Mouse (Mus musculus) left cerebral cortex, postnatal 4 days (tissue): Measurements from ENCODE around the gene Klf3. TPM values are rescaled to one million over a fixed set of nuclear protein-coding genes. Genes with fewer than 3 reads are reported as not detected.

Experiments
- DNase-seq: peaks from one replicate; pipeline ENCODE4 v3.0.0-alpha.2; 2022
- intact Hi-C: fragments of 180-260 bp; cut with DNase I; formaldehyde crosslinking; loops from one replicate; pipeline ENCODE4 v1.15.1; 2025
- total RNA-seq, 2 experiments: library from RNA; stranded (reverse); gene quantifications; 2 replicates each; pipeline ENCODE4 v1.2.3; 2021

Klf3 gene
- total RNA-seq, result 10 to 100 TPM; 29.4 to 32.5 TPM

DNA sequence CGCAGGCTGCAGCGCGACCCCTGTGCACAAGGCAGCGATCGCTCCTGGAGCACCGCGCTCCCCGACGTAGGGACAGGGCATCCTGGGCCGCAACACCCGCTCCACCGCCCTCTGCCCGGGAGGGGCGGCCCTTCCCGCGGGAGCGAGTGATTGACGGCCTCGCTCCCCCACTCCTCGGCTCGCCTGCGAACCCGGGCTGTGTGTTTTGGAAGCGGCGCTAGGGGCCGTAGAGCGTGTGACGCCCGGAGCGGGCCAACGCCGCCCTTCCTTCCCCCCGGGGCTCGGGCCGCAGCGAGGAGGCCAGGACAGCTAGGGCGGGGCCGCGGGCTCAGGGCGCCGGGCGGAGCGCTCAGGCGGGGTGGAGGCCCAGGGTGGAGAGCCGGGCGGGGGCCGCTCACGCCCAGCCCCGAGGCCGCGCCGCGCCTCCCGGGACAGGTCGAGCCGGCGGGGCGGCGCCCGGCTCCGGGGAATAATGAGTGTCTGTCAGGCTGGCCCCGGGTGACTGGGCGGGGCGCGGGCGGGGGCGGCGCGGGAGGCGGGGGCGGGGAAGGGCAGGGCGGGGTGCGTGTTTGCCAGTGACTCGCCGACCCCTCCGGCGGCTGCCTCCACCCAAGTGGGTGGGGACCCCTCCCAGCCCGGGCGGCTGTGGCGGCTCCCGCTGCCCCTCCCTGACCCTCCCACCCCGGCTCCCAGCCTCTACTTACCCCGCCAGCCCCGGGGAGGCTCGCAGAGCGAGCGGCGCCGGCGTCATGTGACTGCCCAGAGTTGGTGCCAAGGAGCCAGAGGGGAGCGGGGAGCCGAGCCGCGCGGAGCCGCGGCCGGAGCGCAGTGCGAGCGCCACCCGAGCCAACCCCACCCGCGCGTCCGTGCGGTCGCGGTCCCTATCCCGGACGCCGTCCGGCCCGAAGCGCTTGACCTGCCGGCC lies at the start of gene Klf3:
Klf3 (plus strand) TSS at position 594 of the 925 bp plus-strand sequence.
- DNase-seq, result peak; percentile 85
- intact Hi-C loops, result loop anchor here (5.0 to 10.0 kb wide), 3 partner anchors 98 to 296 kb away; no protein-coding TSS in a partner anchor

GRCm38 (mm10) chr5:64762295-64762694 lies 40.9 kb upstream of the Klf3 start:
- DNase-seq, result no peak
- intact Hi-C loops, result no loop called here

- intact Hi-C loops, result no loop called here
- DNase-seq, result no peak
Measured at GRCm38 (mm10) chr5:64764452-64764851, 38.7 kb upstream of the Klf3 start.

DNA sequence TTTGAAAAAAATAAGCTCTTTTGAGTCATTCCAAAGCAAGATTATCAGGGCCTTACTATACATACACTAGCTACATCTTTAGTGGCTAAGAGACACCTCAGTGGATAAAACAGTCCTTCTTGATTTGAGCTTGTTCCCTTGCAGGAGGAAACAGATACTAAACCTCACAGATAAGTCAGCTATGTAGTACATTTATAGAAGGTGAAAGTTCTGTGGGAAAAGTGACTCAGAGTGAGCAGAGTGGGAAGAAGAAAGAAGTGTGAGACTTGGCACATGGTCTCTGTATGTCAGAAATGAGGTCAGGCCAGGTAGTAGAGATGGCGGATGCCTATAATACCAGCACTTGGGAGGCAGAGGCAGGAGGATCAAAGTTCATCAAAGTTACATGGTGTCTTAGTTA lies 37.4 kb upstream of the Klf3 start:
- no peak for DNase-seq
- intact Hi-C loops, result no loop called here

DNA sequence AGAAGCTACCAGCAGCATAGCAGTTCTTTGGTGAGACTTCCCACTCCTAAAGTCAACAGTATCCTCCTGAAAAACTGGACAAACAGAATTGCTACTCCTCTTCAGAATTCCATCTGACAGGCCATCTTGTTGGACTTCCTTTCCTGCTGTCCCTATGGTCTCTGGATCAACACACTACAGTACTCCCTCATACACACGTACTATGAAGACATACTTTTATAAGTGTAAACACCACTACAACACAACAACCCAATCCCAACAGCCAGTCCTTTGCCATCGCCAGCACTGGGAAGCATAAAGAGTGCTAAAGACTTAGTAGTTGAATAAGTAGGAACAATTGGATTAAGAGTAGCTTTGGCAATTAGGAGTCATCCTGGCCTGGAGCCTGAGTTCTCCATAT lies 36.6 kb upstream of the Klf3 start:
- intact Hi-C loops, result no loop called here
- DNase-seq, result no peak

DNA sequence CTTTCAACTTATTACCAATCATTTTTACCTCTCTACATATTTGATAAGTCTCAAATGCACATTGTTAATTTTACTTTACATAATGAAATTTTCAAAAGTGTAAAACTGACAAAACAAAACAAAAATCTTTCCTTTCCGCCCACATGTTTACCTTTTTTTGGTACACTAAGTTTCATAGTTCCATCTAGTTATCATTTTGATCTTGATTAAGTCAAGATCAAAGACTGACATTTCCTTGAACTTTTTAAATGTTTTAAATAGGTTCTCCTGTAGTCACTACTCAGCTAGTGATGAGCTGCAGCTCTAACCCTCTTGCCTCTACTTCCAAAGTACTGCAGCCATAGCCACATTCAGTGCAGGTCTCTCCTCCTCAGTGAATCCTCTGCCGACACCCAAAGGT lies 31.6 kb upstream of the Klf3 start:
- DNase-seq, result no peak
- intact Hi-C loops, result no loop called here

DNA sequence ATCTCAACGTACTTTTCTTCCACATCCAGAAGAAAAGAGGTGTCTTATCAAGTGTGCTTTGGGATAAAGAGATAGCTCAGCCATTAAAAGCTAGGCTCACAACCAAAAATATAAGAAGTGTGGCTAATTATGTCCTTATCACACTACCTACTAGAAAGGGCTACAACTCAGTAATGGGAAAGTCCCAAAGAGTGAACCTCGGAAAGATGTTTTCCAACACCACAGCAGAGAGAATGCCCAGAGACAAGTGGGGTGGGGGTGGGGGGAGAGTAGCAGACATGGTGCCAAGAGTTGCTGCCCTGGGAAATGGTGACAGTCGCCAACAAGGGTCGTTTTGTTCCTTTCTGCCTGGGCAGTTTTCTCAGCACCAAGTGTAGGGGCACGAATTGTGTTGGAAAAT lies 25.0 kb upstream of the Klf3 start:
- no peak for DNase-seq
- intact Hi-C loops, result no loop called here

- intact Hi-C loops, result no loop called here
- no peak for DNase-seq
Measured at GRCm38 (mm10) chr5:64779285-64779684, 23.9 kb upstream of the Klf3 start.

- no peak for DNase-seq
- intact Hi-C loops, result no loop called here
Measured at GRCm38 (mm10) chr5:64780778-64781177, 22.4 kb upstream of the Klf3 start.

DNA sequence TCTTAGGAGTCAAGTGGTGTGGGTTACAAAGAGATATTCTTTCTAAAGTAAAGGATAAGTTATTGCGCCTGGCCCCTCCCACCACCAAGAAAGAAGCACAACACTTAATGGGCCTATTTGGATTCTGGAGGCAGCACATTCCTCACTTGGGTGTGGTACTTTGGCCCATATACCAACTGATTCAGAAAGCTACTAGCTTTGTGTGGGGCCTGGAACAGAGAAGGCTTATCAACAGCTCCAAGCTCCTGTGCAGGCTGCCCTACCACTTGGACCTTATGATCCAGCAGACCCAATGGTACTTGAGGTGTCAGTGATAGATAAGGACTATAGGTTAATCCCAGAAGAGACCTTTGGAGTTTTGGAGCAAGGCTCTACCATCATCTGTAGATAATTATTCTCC lies 15.0 kb upstream of the Klf3 start:
- intact Hi-C loops, result no loop called here
- no peak for DNase-seq

GRCm38 (mm10) chr5:64798209-64798608 lies 5.0 kb upstream of the Klf3 start:
- intact Hi-C loops, result no loop called here

DNA sequence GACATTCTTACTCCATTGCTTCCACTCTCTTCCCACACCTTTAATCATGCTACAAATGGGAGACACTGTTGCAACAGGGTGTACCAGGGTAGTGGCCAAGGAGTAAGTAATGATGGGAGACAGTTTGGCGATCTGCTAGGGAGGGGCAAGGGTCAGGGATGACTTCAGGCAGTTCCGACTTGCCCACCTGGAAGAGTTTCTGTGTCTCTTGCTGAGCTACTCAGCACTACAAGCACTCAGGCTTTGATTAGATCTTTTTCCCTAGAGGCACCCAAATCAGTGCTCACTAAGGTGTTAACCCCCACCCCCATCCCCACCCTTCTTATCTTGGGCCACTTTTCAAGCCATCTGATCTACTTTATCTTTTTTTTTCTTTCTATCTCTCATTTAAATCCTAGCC lies 1.6 kb upstream of the Klf3 start:
- intact Hi-C loops, result loop anchor here (5.0 to 10.0 kb wide), 3 partner anchors 97 to 294 kb away; no protein-coding TSS in a partner anchor
- DNase-seq, result no peak

More at GRCm38 (mm10) chr5:64798209-64798608, 5.0 kb upstream of the Klf3 start:
- DNase-seq, result no peak

GRCm38 (mm10) chr5:64802143-64802542 lies 1.0 kb upstream of the Klf3 start:
- intact Hi-C loops, result loop anchor here (5.0 to 10.0 kb wide), 3 partner anchors 97 to 295 kb away; no protein-coding TSS in a partner anchor
- no peak for DNase-seq

DNA sequence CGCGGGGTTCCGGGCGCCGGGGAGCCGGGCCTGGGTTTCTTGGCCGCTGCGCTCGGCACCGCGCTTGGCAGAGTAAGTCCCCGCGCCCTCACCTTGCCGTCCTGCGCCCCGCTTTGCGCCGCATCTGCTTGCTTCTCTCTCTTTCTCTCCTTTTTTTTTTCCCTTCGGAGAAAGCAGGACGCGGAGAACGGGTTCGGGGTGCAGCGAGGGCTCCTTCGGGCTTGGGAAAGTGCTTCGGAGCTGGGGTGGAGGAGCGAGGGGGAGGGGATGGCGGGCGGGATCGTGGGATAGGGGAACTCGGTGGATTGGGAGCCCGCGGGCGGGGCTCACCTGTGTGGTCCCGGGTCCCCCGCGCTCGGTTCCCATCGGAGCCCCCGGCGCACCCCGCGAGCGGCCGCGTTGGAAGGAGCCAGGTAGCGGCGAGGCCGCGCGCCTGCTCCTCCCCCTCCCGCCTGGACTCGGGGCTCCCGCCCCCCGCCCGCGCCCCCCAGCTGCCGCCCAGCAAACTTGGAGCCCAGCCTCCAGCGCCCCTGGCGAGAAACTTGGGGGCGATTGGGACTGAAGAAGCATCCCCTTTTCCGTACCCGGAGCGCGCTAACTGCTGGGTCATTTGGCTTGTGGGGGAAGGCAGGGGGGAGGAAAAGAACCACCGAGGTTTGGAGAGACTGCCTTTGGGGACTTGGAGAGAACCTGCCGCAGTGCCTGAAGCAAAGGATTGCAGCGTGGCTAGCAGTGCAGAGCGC lies 703 bp downstream of the Klf3 start:
- peak; percentile 69 for DNase-seq
- intact Hi-C loops, result loop anchor here (5.0 to 10.0 kb wide), 3 partner anchors 99 to 297 kb away; no protein-coding TSS in a partner anchor

DNA sequence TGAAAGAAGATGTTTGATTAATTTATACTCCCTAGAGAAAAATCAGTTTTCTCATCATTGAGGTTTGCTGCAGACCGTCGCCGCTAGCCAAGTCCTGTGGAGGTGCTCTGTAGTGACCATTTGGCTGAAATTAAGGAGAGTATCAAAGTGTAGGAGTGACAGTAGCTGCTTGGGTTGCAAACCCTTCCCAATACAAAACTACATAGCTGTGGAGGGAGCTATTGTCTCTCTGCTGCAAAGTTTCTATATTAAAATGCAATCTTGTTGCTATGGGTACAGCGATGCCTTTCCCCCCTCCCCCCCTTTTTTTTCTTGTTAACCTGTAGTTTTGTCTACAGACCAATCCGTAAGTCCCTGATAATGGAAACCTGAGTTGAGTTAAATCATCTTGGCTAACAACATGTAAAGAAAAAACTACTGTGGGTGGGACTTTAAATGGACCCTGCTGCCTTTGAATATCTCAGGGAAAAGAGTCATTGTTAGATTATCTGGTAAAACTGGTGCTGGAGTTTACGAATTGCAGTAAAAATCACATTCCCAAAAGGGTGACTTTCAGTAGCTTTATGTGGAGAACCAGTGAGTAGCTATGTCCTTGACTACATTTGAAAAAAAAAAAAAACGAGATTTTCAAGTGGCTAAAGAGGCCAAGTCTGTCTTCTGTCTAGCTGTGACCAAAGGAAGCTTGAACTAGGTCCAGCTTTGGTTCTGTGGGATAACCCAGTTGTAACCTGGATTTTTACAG lies 2.1 kb downstream of the Klf3 start:
- intact Hi-C loops, result loop anchor here (10.0 kb wide), 1 partner anchor 101 kb away; no protein-coding TSS in a partner anchor
- no peak for DNase-seq

- no peak for DNase-seq
- intact Hi-C loops, result loop anchor here (10.0 kb wide), 1 partner anchor 101 kb away; no protein-coding TSS in a partner anchor
Measured at GRCm38 (mm10) chr5:64805873-64806505, 2.8 kb downstream of the Klf3 start.

- DNase-seq, result no peak
- intact Hi-C loops, result loop anchor here (10.0 kb wide), 1 partner anchor 102 kb away; no protein-coding TSS in a partner anchor
Measured at GRCm38 (mm10) chr5:64806600-64806999, 3.4 kb downstream of the Klf3 start.

GRCm38 (mm10) chr5:64807159-64807558 lies 4.0 kb downstream of the Klf3 start:
- DNase-seq, result no peak
- intact Hi-C loops, result loop anchor here (10.0 kb wide), 1 partner anchor 102 kb away; no protein-coding TSS in a partner anchor

- intact Hi-C loops, result loop anchor here (10.0 kb wide), 1 partner anchor 103 kb away; no protein-coding TSS in a partner anchor
- DNase-seq, result no peak
Measured at GRCm38 (mm10) chr5:64807603-64808002, 4.4 kb downstream of the Klf3 start.
